Mouse (Mus musculus) heart, embryonic 16.5 days (tissue): Measurements from ENCODE around the gene Cyp2d10. TPM values are rescaled to one million over a fixed set of nuclear protein-coding genes. Genes with fewer than 3 reads are reported as not detected.
"Not testable (repeated sequence)": the region's sequence is repeated elsewhere in the genome, so short reads cannot be mapped to it uniquely, and the experiment has no call there.

ENCODE experiments used
- ATAC-seq: fragments of 200-750 bp; cut with Nextera tagmentation; replicated peaks from 2 replicates; pipeline ENCODE4 v1.8.0; 2017; ENCODE audit warnings: moderate number of reproducible peaks; ENCODE audit not compliant: insufficient read depth, low FRiP score; ENCODE audit errors: extremely low read depth
- H3K27ac ChIP-seq: fragments of 300-500 bp; sonication (generic); 2 replicates; pipeline ENCODE4 v1.5.1; 2014; ENCODE audit warnings: mild to moderate bottlenecking, low read length, control low read depth, moderate library complexity
- H3K27me3 ChIP-seq: fragments of 300-500 bp; sonication (generic); 2 replicates; pipeline ENCODE4 v1.6.1; 2014; ENCODE audit warnings: low read length, mixed read lengths; ENCODE audit not compliant: control insufficient read depth, insufficient read depth
- H3K36me3 ChIP-seq: fragments of 300-500 bp; sonication (generic); 2 replicates; pipeline ENCODE4 v1.6.1; 2014; ENCODE audit not compliant: control insufficient read depth, insufficient read depth
- H3K4me1 ChIP-seq: fragments of 300-500 bp; sonication (generic); 2 replicates; pipeline ENCODE4 v1.6.1; 2014; ENCODE audit warnings: low read length, mixed read lengths; ENCODE audit not compliant: control insufficient read depth, insufficient read depth
- H3K4me2 ChIP-seq: fragments of 300-500 bp; sonication (generic); 2 replicates; pipeline ENCODE4 v1.6.1; 2014; ENCODE audit warnings: low read depth, mild to moderate bottlenecking, control low read depth, low read length
- H3K4me3 ChIP-seq: fragments of 300-500 bp; sonication (generic); 2 replicates; pipeline ENCODE4 v1.5.1; 2014; ENCODE audit warnings: mild to moderate bottlenecking, control low read depth, low read length
- H3K9ac ChIP-seq: fragments of 300-500 bp; sonication (generic); 2 replicates; pipeline ENCODE4 v1.6.1; 2014; ENCODE audit warnings: low read length, control low read depth
- H3K9me3 ChIP-seq: fragments of 300-500 bp; sonication (generic); replicated peaks from 2 replicates; pipeline ENCODE4 v1.6.1; 2016; ENCODE audit warnings: low read length; ENCODE audit not compliant: control insufficient read depth
- WGBS: fragments of 180-500 bp; shearing (Covaris S2); extraction: QIAGEN DNeasy Blood & Tissue Kit; methylation state at CpG from one replicate; pipeline ENCODE4 v1.1.7; 2014; 5-methylcytosine and 5-hydroxymethylcytosine counted together
- polyA plus RNA-seq: library from polyadenylated mRNA; unstranded; fragments of >200 nt; fragmentation: Nextera tagmentation; extraction: Ambion mirVana; gene quantifications from 2 replicates; pipeline ENCODE4 v1.2.1, GENCODE M21; 2015

Gene Cyp2d10
- polyA plus RNA-seq, 1 experiment from 2014 or later, result 0.33 TPM

GRCm38 (mm10) chr15:82372991-82373390 lies 34.0 kb downstream of the Cyp2d10 start:
- Histone ChIP-seq H3K9me3 (no peaks in the 10 kb centered on the region), H3K4me3 (no peak overlapping the region), H3K27me3 (no peaks in the 10 kb centered on the region), H3K4me2 (no peak overlapping the region), H3K9ac (no peak overlapping the region), H3K4me1 (peaks cover 9% of the 10 kb centered on the region), H3K36me3 (0 out of 2 replicates have a peak, but pooled peaks cover 3% of the 10 kb centered on the region), H3K27ac (no peak overlapping the region)
- WGBS, result 79% methylated on average over 5 of the region's 5 CpGs
- ATAC-seq, result no peak

GRCm38 (mm10) chr15:82372446-82372845 lies 34.5 kb downstream of the Cyp2d10 start:
- H3K4me2 ChIP-seq, result no peak overlapping the region
- 0 out of 2 replicates have a peak, but pooled peaks cover 3% of the 10 kb centered on the region for H3K36me3 ChIP-seq
- H3K4me3 ChIP-seq, result no peak overlapping the region
- H3K9me3 ChIP-seq, result no peaks in the 10 kb centered on the region
- no peak overlapping the region for H3K27ac ChIP-seq
- WGBS, result 85% methylated on average over 6 of the region's 6 CpGs
- H3K4me1 ChIP-seq, result peaks cover 8% of the 10 kb centered on the region
- no peaks in the 10 kb centered on the region for H3K27me3 ChIP-seq
- H3K9ac ChIP-seq, result no peak overlapping the region
- ATAC-seq, result no peak

- H3K9ac ChIP-seq, result no peak overlapping the region
- ATAC-seq, result no peak
- WGBS, result 81% methylated on average over 1 of the region's 1 CpGs
- H3K9me3 ChIP-seq, result no peaks in the 10 kb centered on the region
- no peaks in the 10 kb centered on the region; the same call in 1 of the 2 replicates for H3K4me1 ChIP-seq
- H3K36me3 ChIP-seq, result 0 out of 2 replicates have a peak, but pooled peaks cover 3% of the 10 kb centered on the region
- no peak overlapping the region for H3K4me2 ChIP-seq
- no peaks in the 10 kb centered on the region for H3K27me3 ChIP-seq
- H3K27ac ChIP-seq, result no peak overlapping the region
- no peak overlapping the region for H3K4me3 ChIP-seq
These were observed 38.1 kb downstream of the Cyp2d10 start for GRCm38 (mm10) chr15:82368851-82369250.

GRCm38 (mm10) chr15:82368146-82368545 lies 38.8 kb downstream of the Cyp2d10 start:
- no peak for ATAC-seq
- Histone ChIP-seq H3K4me3 (no peak overlapping the region), H3K27me3 (no peaks in the 10 kb centered on the region), H3K9me3 (no peaks in the 10 kb centered on the region), H3K4me1 (no peaks in the 10 kb centered on the region; the same call in 1 of the 2 replicates), H3K36me3 (no peaks in the 10 kb centered on the region), H3K4me2 (no peak overlapping the region), H3K9ac (no peak overlapping the region), H3K27ac (no peak overlapping the region)
- 83% methylated on average over 4 of the region's 4 CpGs for WGBS

- H3K4me2 ChIP-seq, result peak overlapping the region; percentile 49
- not testable (repeated sequence) for H3K9me3 ChIP-seq, H3K36me3 ChIP-seq, H3K27me3 ChIP-seq, ATAC-seq, H3K9ac ChIP-seq, H3K27ac ChIP-seq, H3K4me1 ChIP-seq
- 12% methylated on average over 6 of the region's 9 CpGs for WGBS
- peak overlapping the region; percentile 18; the same call in 1 of the 2 replicates for H3K4me3 ChIP-seq
These were observed 42.4 kb downstream of the Cyp2d10 start for GRCm38 (mm10) chr15:82364561-82364960.

GRCm38 (mm10) chr15:82363801-82364200 lies 43.2 kb downstream of the Cyp2d10 start:
- not testable (repeated sequence) for ATAC-seq, H3K9ac ChIP-seq, H3K27me3 ChIP-seq, H3K27ac ChIP-seq, H3K4me2 ChIP-seq, H3K36me3 ChIP-seq, H3K4me3 ChIP-seq, H3K9me3 ChIP-seq
- WGBS, result 57% methylated on average over 7 of the region's 12 CpGs
- peaks cover 13% of the 10 kb centered on the region for H3K4me1 ChIP-seq

- no peak overlapping the region for H3K4me2 ChIP-seq
- WGBS, result 60% methylated on average over 3 of the region's 4 CpGs
- H3K36me3 ChIP-seq, result no peaks in the 10 kb centered on the region
- peak overlapping the region; percentile 34 for H3K27ac ChIP-seq
- peaks cover 15% of the 10 kb centered on the region for H3K4me1 ChIP-seq
- H3K9ac ChIP-seq, result no peak overlapping the region
- ATAC-seq, result peak; percentile 63
- no peaks in the 10 kb centered on the region for H3K27me3 ChIP-seq
- no peak overlapping the region for H3K4me3 ChIP-seq
- no peaks in the 10 kb centered on the region for H3K9me3 ChIP-seq
These were observed 44.8 kb downstream of the Cyp2d10 start for GRCm38 (mm10) chr15:82362234-82362633.

- Histone ChIP-seq H3K4me2 (no peak overlapping the region), H3K9ac (peak overlapping the region; percentile 35; the same call in 1 of the 2 replicates), H3K9me3 (no peaks in the 10 kb centered on the region), H3K27ac (peak overlapping the region; percentile 82), H3K36me3 (no peaks in the 10 kb centered on the region), H3K4me1 (peaks cover 15% of the 10 kb centered on the region), H3K27me3 (no peaks in the 10 kb centered on the region), H3K4me3 (no peak overlapping the region)
- 65% methylated on average over 11 of the region's 11 CpGs for WGBS
- peak; percentile 80 for ATAC-seq
These were observed 45.5 kb downstream of the Cyp2d10 start for GRCm38 (mm10) chr15:82361459-82362018.

- peak overlapping the region; percentile 71 for H3K27ac ChIP-seq
- H3K9ac ChIP-seq, result peak overlapping the region; percentile 37; the same call in 1 of the 2 replicates
- no peaks in the 10 kb centered on the region for H3K36me3 ChIP-seq
- ATAC-seq, result no peak
- H3K4me3 ChIP-seq, result no peak overlapping the region
- no peaks in the 10 kb centered on the region for H3K9me3 ChIP-seq
- H3K4me1 ChIP-seq, result peaks cover 18% of the 10 kb centered on the region
- H3K4me2 ChIP-seq, result peak overlapping the region; percentile 29; the same call in 1 of the 2 replicates
- H3K27me3 ChIP-seq, result no peaks in the 10 kb centered on the region
- 46% methylated on average over 22 of the region's 22 CpGs for WGBS
These were observed 48.3 kb downstream of the Cyp2d10 start for GRCm38 (mm10) chr15:82358431-82359260.
